ENCODE assay signal across 7 mouse cellular contexts in the genomic region with DNA sequence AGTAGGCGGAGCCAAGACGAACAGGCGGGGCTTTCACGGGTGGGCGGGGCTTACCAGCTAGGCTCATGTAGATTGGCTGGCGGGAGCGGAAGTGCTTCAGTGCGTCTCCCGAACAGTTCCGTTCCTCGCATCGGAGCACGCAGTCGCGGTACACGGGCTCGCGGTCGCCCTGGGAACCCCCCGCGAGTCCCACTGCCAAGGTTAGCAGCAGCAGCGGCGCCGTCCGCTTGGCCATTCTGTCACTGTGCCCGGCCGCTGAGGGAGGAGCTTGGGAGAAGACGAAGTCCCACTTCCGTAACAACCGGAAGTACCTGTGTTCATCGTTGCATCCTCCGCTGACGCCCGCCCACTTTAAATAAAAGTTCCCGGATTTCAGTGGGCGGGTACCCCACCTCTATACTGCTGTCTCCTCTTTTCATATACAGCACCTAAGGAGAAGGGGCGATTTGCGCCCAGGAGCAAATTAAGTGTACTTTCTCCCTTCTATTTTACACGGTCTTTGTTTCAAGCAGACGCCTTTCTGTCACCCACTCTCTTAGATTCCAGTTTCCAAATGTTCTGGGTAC. TPM values are rescaled to one million over a fixed set of nuclear protein-coding genes. Genes with fewer than 3 reads are reported as not detected.
DNase-seq lines count a peak whose midpoint lies in the region; ATAC-seq lines count a peak whose summit lies in the region.

A gene (minus strand): TSS at position 330 of the 566 bp plus-strand sequence.

- 0 out of 2 replicates have a peak, but pooled peaks cover 4% of the 10 kb centered on the region for H3K36me3 ChIP-seq in intestine, embryonic 15.5 days
- no peaks in the 10 kb centered on the region for H3K36me3 ChIP-seq in midbrain, embryonic 10.5 days

- peaks cover 5% of the 10 kb centered on the region for H3K4me1 ChIP-seq in intestine, embryonic 15.5 days (replicated peaks)
- peaks cover 13% of the 10 kb centered on the region for H3K4me1 ChIP-seq in midbrain, embryonic 10.5 days

- peak; percentile 86 for ATAC-seq in intestine, embryonic 15.5 days

- peak within 1 kb of the TSS; percentile 99 for H3K27ac ChIP-seq in intestine, embryonic 15.5 days
- H3K27ac ChIP-seq in midbrain, embryonic 10.5 days (replicated peaks) = peak within 1 kb of the TSS; percentile 94

- peak; percentile 90 to 97 for DNase-seq in adrenal gland, adult (ENCODE audit: inconsistent age in 2 of 2, low spot score in 1 of 2)
- DNase-seq in embryo, embryonic 10.5 days (ENCODE audit: low spot score) = peak; percentile 94
- DNase-seq in gastrocnemius, postnatal 25 days = peak; percentile 88
- peak; percentile 88 to 95 for DNase-seq in left cerebral cortex, postnatal 25 days (ENCODE audit: low spot score in 2 of 2)
- DNase-seq in midbrain, embryonic 10.5 days (ENCODE audit: low spot score) = peak; percentile 91
- peak; percentile 86 for DNase-seq in right cerebral cortex, postnatal 4 days

- peak within 1 kb of the TSS; percentile 64 for H3K4me2 ChIP-seq in intestine, embryonic 15.5 days (replicated peaks)

- peak within 1 kb of the TSS; percentile 82 for H3K9ac ChIP-seq in intestine, embryonic 15.5 days

- H3K27me3 ChIP-seq in intestine, embryonic 15.5 days (replicated peaks) = no peaks in the 10 kb centered on the region
- no peaks in the 10 kb centered on the region for H3K27me3 ChIP-seq in midbrain, embryonic 10.5 days (ENCODE audit: low read depth, poor library complexity, severe bottlenecking)

- peak within 1 kb of the TSS; percentile 71 for H3K4me3 ChIP-seq in intestine, embryonic 15.5 days (replicated peaks)
- H3K4me3 ChIP-seq in midbrain, embryonic 10.5 days = peak within 1 kb of the TSS; percentile 64

- no peaks in the 10 kb centered on the region for H3K9me3 ChIP-seq in intestine, embryonic 15.5 days
- no peaks in the 10 kb centered on the region for H3K9me3 ChIP-seq in midbrain, embryonic 10.5 days (replicated peaks)

- intact Hi-C loops in left cerebral cortex, postnatal 25 days (cut with DNase I) = no loop called here

- WGBS in intestine, embryonic 15.5 days = under 1% methylated on average over 40 of the region's 40 CpGs
- WGBS in midbrain, embryonic 10.5 days = under 1% methylated on average over 40 of the region's 40 CpGs

RNA-seq across cellular contexts. Expression of the gene that starts here (rescaled TPM):
- total RNA-seq in gastrocnemius, postnatal 25 days (2021) = 1 to 10 TPM; 1.9 to 2.1 TPM
- polyA plus RNA-seq in intestine, embryonic 15.5 days (2015; fragmentation: Nextera tagmentation; extraction: Ambion mirVana) = 15.5 and 16.7 TPM in 2 replicates
- total RNA-seq in left cerebral cortex, postnatal 25 days (2021) = 10 to 100 TPM; 10.1 to 11.3 TPM
- polyA plus RNA-seq in midbrain, embryonic 10.5 days (2016; fragmentation: Nextera tagmentation; extraction: Ambion mirVana) = 8.8 and 10.1 TPM in 2 replicates

Comparison
In these comparisons a context has a peak if more than half of its experiments do, and no peak if none do; other contexts are left out.
1. Peak in every context shown above with its lines: DNase-seq, ATAC-seq, H3K4me3 ChIP-seq and H3K27ac ChIP-seq.